Comparison of ENCODE assay signal across 14 mouse cellular contexts in genomic region chr4:63344295-63344694, GRCm38 (mm10). TPM values are rescaled to one million over a fixed set of nuclear protein-coding genes. Genes with fewer than 3 reads are reported as not detected.
A peak's percentile ranks its signal among the peaks of the same experiment; 100 is the strongest.
DNase-seq lines count a peak whose midpoint lies in the region; ATAC-seq and TF ChIP-seq lines count a peak whose summit lies in the region.
"Had no signal": no experiment of that assay in that cellular context is flagged by ENCODE, and none has a peak within 500 bp of the region (broad histone marks: within the 10 kb centered on the region; RNA-seq: fewer than 3 reads in every experiment).

Orm1 (plus strand) TSS chr4:63344560.

- in situ Hi-C loops in CH12.LX (cut with MboI; ENCODE audit: low pct_ligation_motif_present, low pct_unique_long_range_greater_than_20kb, low sequenced_read_pairs), result no loop called here

- H3K79me2 ChIP-seq in CH12.LX (replicated peaks; ENCODE audit: control insufficient read depth, extremely low read depth, insufficient read depth, poor library complexity, severe bottlenecking), result no peaks in the 10 kb centered on the region

- WGBS in kidney, adult 2 months, result 86% methylated on average over 8 of the region's 8 CpGs

- no peak within 1 kb of the TSS for H3K4me3 ChIP-seq in CH12.LX (replicated peaks in 1 of 3; ENCODE audit: low read depth in 2 of 3, low read length in 2 of 3, poor library complexity in 1 of 3)
- no peak within 1 kb of the TSS for H3K4me3 ChIP-seq in kidney, adult 2 months (ENCODE audit: insufficient read depth, low read depth, low read length)
- H3K4me3 ChIP-seq: heart, embryonic 15.5 days; kidney, embryonic 15.5 days; limb, embryonic 12.5 days had no signal

- 0 out of 2 replicates have a peak, but pooled peaks have one; percentile 6 for ATAC-seq in common myeloid progenitor, adult 5-6 weeks (replicated peaks; ENCODE audit: low read depth, poor library complexity, severe bottlenecking)
- ATAC-seq in megakaryocyte progenitor cell, adult 5-6 weeks (replicated peaks; ENCODE audit: poor library complexity), result peak; percentile 86
- ATAC-seq: hindbrain, embryonic 16.5 days had no signal

- TF ChIP-seq CTCF in CH12.LX (conservative IDR thresholded peaks at IDR 0.05 in 1 of 2, IDR thresholded peaks at IDR 0.05 in 1 of 2; ENCODE audit: low read depth in 2 of 2, low read length in 2 of 2), result no peak
- no peak; the same call in 1 of the 2 replicates for TF ChIP-seq CTCF in kidney, adult 2 months (conservative IDR thresholded peaks at IDR 0.05; ENCODE audit: insufficient read depth, insufficient read length, low read depth, low read length)

- DNase-seq in gastrocnemius, postnatal 14 days, result peak; percentile 1
- no peak for DNase-seq in gastrocnemius, postnatal 36 days
- no peak for DNase-seq in CH12.LX (ENCODE audit: extremely low read depth)
- no peak for DNase-seq in kidney, adult 2 months
- DNase-seq in heart, postnatal 25 days (ENCODE audit: low spot score), result no peak
- DNase-seq in frontal cortex, adult 2 months (ENCODE audit: extremely low spot score in 1 of 2, low spot score in 1 of 2), result no peak

- no peaks in the 10 kb centered on the region for H3K36me3 ChIP-seq in CH12.LX (replicated peaks in 1 of 2; ENCODE audit: control insufficient read depth in 1 of 2, insufficient read depth in 1 of 2, low read length in 1 of 2)
- no peaks in the 10 kb centered on the region for H3K36me3 ChIP-seq in kidney, adult 2 months (ENCODE audit: control insufficient read depth, insufficient read depth, low read length)
- H3K36me3 ChIP-seq: heart, embryonic 15.5 days; kidney, embryonic 15.5 days; limb, embryonic 12.5 days had no signal

- dilution Hi-C loops in CH12.LX (cut with MboI; ENCODE audit: extremely low pct_ligation_motif_present, extremely low pct_unique_long_range_greater_than_20kb, low sequenced_read_pairs), result no loop called here

- H3K27ac ChIP-seq in CH12.LX (ENCODE audit: insufficient read depth, low read depth), result peak within 1 kb of the TSS; percentile 24; the same call in 1 of the 2 replicates
- no peak within 1 kb of the TSS for H3K27ac ChIP-seq in kidney, adult 2 months (ENCODE audit: insufficient read depth, low read depth, low read length)
- H3K27ac ChIP-seq: heart, embryonic 15.5 days; kidney, embryonic 15.5 days; limb, embryonic 12.5 days had no signal

- H3K9me3 ChIP-seq in CH12.LX (replicated peaks; ENCODE audit: low read length), result no peaks in the 10 kb centered on the region
- H3K9me3 ChIP-seq: heart, embryonic 15.5 days; kidney, embryonic 15.5 days; limb, embryonic 12.5 days had no signal

- peaks cover 1% of the 10 kb centered on the region for H3K27me3 ChIP-seq in CH12.LX (replicated peaks)
- no peaks in the 10 kb centered on the region for H3K27me3 ChIP-seq in kidney, adult 2 months (replicated peaks; ENCODE audit: control insufficient read depth, insufficient read depth, low read length)
- H3K27me3 ChIP-seq: heart, embryonic 15.5 days; kidney, embryonic 15.5 days; limb, embryonic 12.5 days had no signal

- H3K4me1 ChIP-seq in CH12.LX (ENCODE audit: control insufficient read depth in 1 of 2, insufficient read depth in 2 of 2), result peaks cover 25 to 33% of the 10 kb centered on the region in 2 experiments
- H3K4me1 ChIP-seq in kidney, adult 2 months (ENCODE audit: control insufficient read depth, insufficient read depth, low read length), result no peaks in the 10 kb centered on the region
- H3K4me1 ChIP-seq: heart, embryonic 15.5 days; kidney, embryonic 15.5 days had no signal

- peak within 1 kb of the TSS; percentile 4; the same call in 1 of the 2 replicates for H3K9ac ChIP-seq in CH12.LX (ENCODE audit: insufficient read depth, low read depth)
- H3K9ac ChIP-seq: heart, embryonic 15.5 days; kidney, embryonic 15.5 days; limb, embryonic 12.5 days had no signal

- intact Hi-C loops in gastrocnemius, postnatal 14 days (cut with DNase I; ENCODE audit: low total_unique reads), result no loop called here
- intact Hi-C loops in gastrocnemius, postnatal 36 days (cut with DNase I), result no loop called here
- intact Hi-C loops in heart, postnatal 25 days (cut with DNase I), result no loop called here

- TF ChIP-seq RAD21 in CH12.LX (IDR thresholded peaks at IDR 0.05; ENCODE audit: low read depth, low read length), result no peak

- no peak within 1 kb of the TSS for H3K4me2 ChIP-seq in CH12.LX (ENCODE audit: insufficient read depth, low read depth, poor library complexity, severe bottlenecking)
- H3K4me2 ChIP-seq: heart, embryonic 15.5 days; kidney, embryonic 15.5 days; limb, embryonic 12.5 days had no signal

- no peak for TF ChIP-seq POLR2A in CH12.LX (IDR thresholded peaks at IDR 0.05; ENCODE audit: low read depth, low read length)
- TF ChIP-seq POLR2A in kidney, adult 2 months (IDR thresholded peaks at IDR 0.05; ENCODE audit: low read depth, low read length), result no peak

- TF ChIP-seq EP300 in CH12.LX (IDR thresholded peaks at IDR 0.05; ENCODE audit: low read length), result no peak

TF ChIP-seq in CH12.LX, 34 proteins besides CTCF, POLR2A, EP300 and RAD21:
- no peak for TF ChIP-seq MEF2A (IDR thresholded peaks at IDR 0.05; ENCODE audit: borderline replicate concordance, low read depth, low read length)
- no peak for TF ChIP-seq ETS1 (conservative IDR thresholded peaks at IDR 0.05; ENCODE audit: low read depth, low read length)
- TF ChIP-seq E2F4 (IDR thresholded peaks at IDR 0.05; ENCODE audit: insufficient replicate concordance, low read depth, low read length), result no peak
- no peak for TF ChIP-seq ELF1 (IDR thresholded peaks at IDR 0.05; ENCODE audit: low read depth, low read length)
- no peak for TF ChIP-seq PAX5 (IDR thresholded peaks at IDR 0.05; ENCODE audit: low read length)
- no peak for TF ChIP-seq MAFK (IDR thresholded peaks at IDR 0.05; ENCODE audit: insufficient replicate concordance, low read length)
- TF ChIP-seq SIN3A (IDR thresholded peaks at IDR 0.05; ENCODE audit: low read length), result no peak
- TF ChIP-seq TBP (conservative IDR thresholded peaks at IDR 0.05; ENCODE audit: low read depth, low read length), result no peak
- no peak for TF ChIP-seq HCFC1 (IDR thresholded peaks at IDR 0.05; ENCODE audit: low read depth, low read length)
- TF ChIP-seq MAX (IDR thresholded peaks at IDR 0.05; ENCODE audit: low read length), result no peak
- no peak for TF ChIP-seq CHD2 (IDR thresholded peaks at IDR 0.05; ENCODE audit: low read length)
- no peak for TF ChIP-seq USF2 (conservative IDR thresholded peaks at IDR 0.05; ENCODE audit: low read depth, low read length)
- TF ChIP-seq ZMIZ1 (IDR thresholded peaks at IDR 0.05; ENCODE audit: low read depth, low read length), result no peak

RNA-seq across cellular contexts. Expression of gene Orm1, which starts in this region (rescaled TPM):
- not detected for total RNA-seq in gastrocnemius, postnatal 14 days (2021)
- under 1 TPM; 0.36 to 0.44 TPM for total RNA-seq in gastrocnemius, postnatal 36 days (2021)
- total RNA-seq in CH12.LX (2012; rRNA removed) (not detected in 2 replicates), CH12.LX (2014; rRNA removed) (not detected in 2 replicates)
- polyA plus RNA-seq in CH12.LX (2012; ENCODE audit: insufficient read length, low read depth), result not detected in 2 replicates
- total RNA-seq in common myeloid progenitor, adult 5-6 weeks (2017), result 2.6 TPM in 1 of 2 replicates, not detected in the other
- 1.5 and 4.2 TPM in 2 replicates for total RNA-seq in megakaryocyte progenitor cell, adult 5-6 weeks (2015)
- 4.7 and 6.6 TPM in 2 replicates for total RNA-seq in megakaryocyte progenitor cell, adult 5-6 weeks (2017)
- 7.1 and 8.9 TPM in 2 replicates for polyA plus RNA-seq in kidney, adult 2 months (2012; rRNA removed)
- total RNA-seq in heart, postnatal 25 days (2021), result 1 to 10 TPM in 1 of 2 experiments, under 1 TPM in 1; 0.44 to 1.1 TPM
- polyA plus RNA-seq in frontal cortex, adult 2 months (2012; rRNA removed), result 0.12 TPM in 1 of 2 replicates, not detected in the other
- total RNA-seq: layer of hippocampus, postnatal 14 days had no signal
- polyA plus RNA-seq: cortical plate, adult 2 months; heart, embryonic 15.5 days; hindbrain, embryonic 16.5 days; kidney, embryonic 15.5 days; limb, embryonic 12.5 days had no signal

Comparison
In these comparisons a context has a peak if more than half of its experiments do, and no peak if none do; other contexts are left out.
1. Peak in DNase-seq in gastrocnemius, postnatal 14 days; RNA of the gene not detected or under 1 TPM.